Mouse (Mus musculus): Measurements from ENCODE around the gene Hist1h2ac. TPM values are rescaled to one million over a fixed set of nuclear protein-coding genes. Genes with fewer than 3 reads are reported as not detected.
"Not testable (repeated sequence)": the region's sequence is repeated elsewhere in the genome, so short reads cannot be mapped to it uniquely, and the experiment has no call there.

The Hist1h2ac gene
- polyA plus RNA-seq, 1 experiment from 2014 or later = 2.2 TPM

GRCm38 (mm10) chr13:23687181-23687580 lies 3.4 kb upstream of the Hist1h2ac start:
- no peaks in the 10 kb centered on the region for H3K9me3 ChIP-seq (replicated peaks; ENCODE audit: control insufficient read depth, low read length)
- no peak overlapping the region for H3K27ac ChIP-seq (replicated peaks; ENCODE audit: low read depth, low read length)
- ATAC-seq (replicated peaks; ENCODE audit: insufficient number of reproducible peaks, low FRiP score, low TSS enrichment, low read depth) = no peak
- no peak overlapping the region for H3K4me2 ChIP-seq (ENCODE audit: low read depth, low read length)
- H3K4me3 ChIP-seq (ENCODE audit: low read depth, low read length) = no peak overlapping the region
- DNase-seq (ENCODE audit: low spot score) = no peak
- no peaks in the 10 kb centered on the region for H3K27me3 ChIP-seq (ENCODE audit: control insufficient read depth, insufficient read depth, low read length)
- no peak overlapping the region for H3K9ac ChIP-seq (replicated peaks; ENCODE audit: low read length)
- WGBS = 89% methylated on average over 4 of the region's 4 CpGs
- H3K4me1 ChIP-seq (ENCODE audit: control insufficient read depth, insufficient read depth, low read length) = no peaks in the 10 kb centered on the region
- no peaks in the 10 kb centered on the region for H3K36me3 ChIP-seq (replicated peaks; ENCODE audit: control insufficient read depth, insufficient read depth, low read depth, low read length)

GRCm38 (mm10) chr13:23685966-23686365 lies 2.2 kb upstream of the Hist1h2ac start:
- WGBS = 62% methylated on average over 4 of the region's 4 CpGs
- Histone ChIP-seq H3K36me3 (replicated peaks; ENCODE audit: control insufficient read depth, insufficient read depth, low read depth, low read length) (no peaks in the 10 kb centered on the region), H3K9me3 (replicated peaks; ENCODE audit: control insufficient read depth, low read length) (no peaks in the 10 kb centered on the region), H3K4me2 (ENCODE audit: low read depth, low read length) (peak overlapping the region; percentile 66), H3K4me3 (ENCODE audit: low read depth, low read length) (peak overlapping the region; percentile 40), H3K27me3 (ENCODE audit: control insufficient read depth, insufficient read depth, low read length) (no peaks in the 10 kb centered on the region), H3K4me1 (ENCODE audit: control insufficient read depth, insufficient read depth, low read length) (no peaks in the 10 kb centered on the region), H3K9ac (replicated peaks; ENCODE audit: low read length) (peak overlapping the region; percentile 55), H3K27ac (replicated peaks; ENCODE audit: low read depth, low read length) (peak overlapping the region; percentile 97)
- no peak for ATAC-seq (replicated peaks; ENCODE audit: insufficient number of reproducible peaks, low FRiP score, low TSS enrichment, low read depth)
- DNase-seq (ENCODE audit: low spot score) = peak; percentile 21

GRCm38 (mm10) chr13:23685121-23685861 lies 1.5 kb upstream of the Hist1h2ac start:
- 17% methylated on average over 15 of the region's 15 CpGs for WGBS
- ATAC-seq (replicated peaks; ENCODE audit: insufficient number of reproducible peaks, low FRiP score, low TSS enrichment, low read depth) = no peak

GRCm38 (mm10) chr13:23684295-23684945 lies 672 bp upstream of the Hist1h2ac start:
- ATAC-seq (replicated peaks; ENCODE audit: insufficient number of reproducible peaks, low FRiP score, low TSS enrichment, low read depth) = peak; percentile 19
- 0% methylated on average over 12 of the region's 37 CpGs for WGBS
- Histone ChIP-seq H3K27ac (replicated peaks; ENCODE audit: low read depth, low read length) (peak overlapping the region; percentile 97), H3K9ac (replicated peaks; ENCODE audit: low read length) (peak overlapping the region; percentile 67), H3K4me2 (ENCODE audit: low read depth, low read length) (peak overlapping the region; percentile 66), H3K4me3 (ENCODE audit: low read depth, low read length) (peak overlapping the region; percentile 40)
- not testable (repeated sequence) for H3K27me3 ChIP-seq (ENCODE audit: control insufficient read depth, insufficient read depth, low read length); H3K4me1 ChIP-seq (ENCODE audit: control insufficient read depth, insufficient read depth, low read length); H3K9me3 ChIP-seq (replicated peaks; ENCODE audit: control insufficient read depth, low read length); H3K36me3 ChIP-seq (replicated peaks; ENCODE audit: control insufficient read depth, insufficient read depth, low read depth, low read length)
- DNase-seq (ENCODE audit: low spot score) = peak; percentile 91

More at GRCm38 (mm10) chr13:23685121-23685861, 1.5 kb upstream of the Hist1h2ac start:
- peak; percentile 67 for DNase-seq (ENCODE audit: low spot score)
- H3K36me3 ChIP-seq (replicated peaks; ENCODE audit: control insufficient read depth, insufficient read depth, low read depth, low read length) = no peaks in the 10 kb centered on the region
- peak overlapping the region; percentile 40 for H3K4me3 ChIP-seq (ENCODE audit: low read depth, low read length)
- no peaks in the 10 kb centered on the region for H3K9me3 ChIP-seq (replicated peaks; ENCODE audit: control insufficient read depth, low read length)
- no peaks in the 10 kb centered on the region for H3K27me3 ChIP-seq (ENCODE audit: control insufficient read depth, insufficient read depth, low read length)
- H3K27ac ChIP-seq (replicated peaks; ENCODE audit: low read depth, low read length) = peak overlapping the region; percentile 97
- no peaks in the 10 kb centered on the region for H3K4me1 ChIP-seq (ENCODE audit: control insufficient read depth, insufficient read depth, low read length)
- H3K9ac ChIP-seq (replicated peaks; ENCODE audit: low read length) = peak overlapping the region; percentile 55
- peak overlapping the region; percentile 66 for H3K4me2 ChIP-seq (ENCODE audit: low read depth, low read length)

- not testable (repeated sequence) for H3K27me3 ChIP-seq (ENCODE audit: control insufficient read depth, insufficient read depth, low read length); H3K4me1 ChIP-seq (ENCODE audit: control insufficient read depth, insufficient read depth, low read length); H3K9me3 ChIP-seq (replicated peaks; ENCODE audit: control insufficient read depth, low read length); H3K36me3 ChIP-seq (replicated peaks; ENCODE audit: control insufficient read depth, insufficient read depth, low read depth, low read length)
- Histone ChIP-seq H3K4me3 (ENCODE audit: low read depth, low read length) (peak overlapping the region; percentile 34), H3K9ac (replicated peaks; ENCODE audit: low read length) (peak overlapping the region; percentile 60), H3K4me2 (ENCODE audit: low read depth, low read length) (peak overlapping the region; percentile 35), H3K27ac (replicated peaks; ENCODE audit: low read depth, low read length) (peak overlapping the region; percentile 97)
- 12% methylated on average over 12 of the region's 30 CpGs for WGBS
- peak; percentile 37 for ATAC-seq (replicated peaks; ENCODE audit: insufficient number of reproducible peaks, low FRiP score, low TSS enrichment, low read depth)
- DNase-seq (ENCODE audit: low spot score) = peak; percentile 67
Measured at GRCm38 (mm10) chr13:23682947-23683754, 597 bp downstream of the Hist1h2ac start.

- Histone ChIP-seq H3K4me2 (ENCODE audit: low read depth, low read length) (peak overlapping the region; percentile 35), H3K36me3 (replicated peaks; ENCODE audit: control insufficient read depth, insufficient read depth, low read depth, low read length) (no peaks in the 10 kb centered on the region), H3K9ac (replicated peaks; ENCODE audit: low read length) (peak overlapping the region; percentile 60), H3K4me1 (ENCODE audit: control insufficient read depth, insufficient read depth, low read length) (no peaks in the 10 kb centered on the region), H3K27me3 (ENCODE audit: control insufficient read depth, insufficient read depth, low read length) (no peaks in the 10 kb centered on the region), H3K4me3 (ENCODE audit: low read depth, low read length) (peak overlapping the region; percentile 34), H3K9me3 (replicated peaks; ENCODE audit: control insufficient read depth, low read length) (no peaks in the 10 kb centered on the region), H3K27ac (replicated peaks; ENCODE audit: low read depth, low read length) (peak overlapping the region; percentile 97)
- DNase-seq (ENCODE audit: low spot score) (no peak), ATAC-seq (replicated peaks; ENCODE audit: insufficient number of reproducible peaks, low FRiP score, low TSS enrichment, low read depth) (no peak)
- WGBS = 63% methylated on average over 1 of the region's 1 CpGs
Measured at GRCm38 (mm10) chr13:23682623-23682946, 1.2 kb downstream of the Hist1h2ac start.

- 87% methylated on average over 6 of the region's 6 CpGs for WGBS
Measured at GRCm38 (mm10) chr13:23681990-23682582, 1.7 kb downstream of the Hist1h2ac start.

More at GRCm38 (mm10) chr13:23681990-23682582, 1.7 kb downstream of the Hist1h2ac start:
- Histone ChIP-seq H3K36me3 (replicated peaks; ENCODE audit: control insufficient read depth, insufficient read depth, low read depth, low read length) (no peaks in the 10 kb centered on the region), H3K4me1 (ENCODE audit: control insufficient read depth, insufficient read depth, low read length) (no peaks in the 10 kb centered on the region), H3K27ac (replicated peaks; ENCODE audit: low read depth, low read length) (no peak overlapping the region), H3K27me3 (ENCODE audit: control insufficient read depth, insufficient read depth, low read length) (no peaks in the 10 kb centered on the region), H3K9me3 (replicated peaks; ENCODE audit: control insufficient read depth, low read length) (no peaks in the 10 kb centered on the region), H3K4me3 (ENCODE audit: low read depth, low read length) (no peak overlapping the region), H3K4me2 (ENCODE audit: low read depth, low read length) (no peak overlapping the region), H3K9ac (replicated peaks; ENCODE audit: low read length) (no peak overlapping the region)
- peak; percentile 12 for DNase-seq (ENCODE audit: low spot score)
- ATAC-seq (replicated peaks; ENCODE audit: insufficient number of reproducible peaks, low FRiP score, low TSS enrichment, low read depth) = no peak

Data from embryonic facial prominence, embryonic 11.5 days (tissue).